Mouse (Mus musculus): ENCODE results near the gene Fggy.

GRCm38 (mm10) chr4:95752538-95753188, 195.4 kb downstream of the Fggy start:
- TF ChIP-seq CTCF (IDR thresholded peaks at IDR 0.05; ENCODE audit: control insufficient read depth, insufficient read depth, insufficient read length) (no peak), MYOG (IDR thresholded peaks at IDR 0.05; ENCODE audit: control insufficient read depth, extremely low read depth, insufficient read length) (no peak), FOSL1 (IDR thresholded peaks at IDR 0.05; ENCODE audit: insufficient read depth, low read length, poor library complexity, severe bottlenecking) (no peak)
